Mouse (Mus musculus) inflammation-experienced regulatory T-cells, adult 6 months (primary cell): ENCODE data around the gene Arid1b. TPM values are rescaled to one million over a fixed set of nuclear protein-coding genes. Genes with fewer than 3 reads are reported as not detected.
A peak's percentile ranks its signal among the peaks of the same experiment; 100 is the strongest.

Source experiments
- ATAC-seq: one replicate; pipeline ENCODE4 v1.8.0; 2017
- polyA plus RNA-seq, 3 experiments: library from polyadenylated mRNA; unstranded; fragments of 100-300 nt; shearing (Covaris generic); gene quantifications; one replicate each; pipeline ENCODE4 v1.2.1; 2017

Gene Arid1b
- polyA plus RNA-seq, 3 experiments from 2014 or later = 11.1 to 14.1 (median 12.2) TPM

- ATAC-seq = peak; percentile 23
Observed at GRCm38 (mm10) chr17:4996121-4996813, 2.1 kb downstream of the Arid1b start.

- ATAC-seq = no peak
Observed at GRCm38 (mm10) chr17:4996814-4997549, 2.9 kb downstream of the Arid1b start.

GRCm38 (mm10) chr17:4997968-4998367 lies 3.8 kb downstream of the Arid1b start:
- no peak for ATAC-seq

GRCm38 (mm10) chr17:4999256-4999655 lies 5.1 kb downstream of the Arid1b start:
- ATAC-seq = no peak

GRCm38 (mm10) chr17:5000001-5000400 lies 5.9 kb downstream of the Arid1b start:
- no peak for ATAC-seq

- ATAC-seq = no peak
Observed at GRCm38 (mm10) chr17:5000871-5001270, 6.7 kb downstream of the Arid1b start.

- no peak for ATAC-seq
Observed at GRCm38 (mm10) chr17:5001531-5002131, 7.5 kb downstream of the Arid1b start.

- ATAC-seq = no peak
Observed at GRCm38 (mm10) chr17:5002937-5003508, 8.9 kb downstream of the Arid1b start.

GRCm38 (mm10) chr17:5004266-5004665 lies 10.1 kb downstream of the Arid1b start:
- no peak for ATAC-seq

- ATAC-seq = no peak
Observed at GRCm38 (mm10) chr17:5004706-5005105, 10.6 kb downstream of the Arid1b start.

- no peak for ATAC-seq
Observed at GRCm38 (mm10) chr17:5005285-5005684, 11.2 kb downstream of the Arid1b start.

GRCm38 (mm10) chr17:5007156-5007658 lies 13.1 kb downstream of the Arid1b start:
- ATAC-seq = peak; percentile 94

- ATAC-seq = no peak
Observed at GRCm38 (mm10) chr17:5008236-5008635, 14.1 kb downstream of the Arid1b start.

- no peak for ATAC-seq
Observed at GRCm38 (mm10) chr17:5008761-5009160, 14.6 kb downstream of the Arid1b start.

GRCm38 (mm10) chr17:5009526-5010260 lies 15.6 kb downstream of the Arid1b start:
- peak; percentile 29 for ATAC-seq

GRCm38 (mm10) chr17:5010781-5011180 lies 16.6 kb downstream of the Arid1b start:
- no peak for ATAC-seq

GRCm38 (mm10) chr17:5012091-5012490 lies 18.0 kb downstream of the Arid1b start:
- no peak for ATAC-seq

GRCm38 (mm10) chr17:5012517-5012916 lies 18.4 kb downstream of the Arid1b start:
- ATAC-seq = no peak

- no peak for ATAC-seq
Observed at GRCm38 (mm10) chr17:5014327-5014957, 20.3 kb downstream of the Arid1b start.

- ATAC-seq = no peak
Observed at GRCm38 (mm10) chr17:5016404-5016803, 22.3 kb downstream of the Arid1b start.

- ATAC-seq = no peak
Observed at GRCm38 (mm10) chr17:5017065-5017464, 22.9 kb downstream of the Arid1b start.
